Mouse (Mus musculus): ENCODE measurements around the gene Elovl2. TPM values are rescaled to one million over a fixed set of nuclear protein-coding genes. Genes with fewer than 3 reads are reported as not detected.
"Not testable (repeated sequence)": the region's sequence is repeated elsewhere in the genome, so short reads cannot be mapped to it uniquely, and the experiment has no call there.

Elovl2 gene
- total and polyA plus RNA-seq, 2 experiments from 2014 or later, result 31.5 to 34.1 TPM

DNA sequence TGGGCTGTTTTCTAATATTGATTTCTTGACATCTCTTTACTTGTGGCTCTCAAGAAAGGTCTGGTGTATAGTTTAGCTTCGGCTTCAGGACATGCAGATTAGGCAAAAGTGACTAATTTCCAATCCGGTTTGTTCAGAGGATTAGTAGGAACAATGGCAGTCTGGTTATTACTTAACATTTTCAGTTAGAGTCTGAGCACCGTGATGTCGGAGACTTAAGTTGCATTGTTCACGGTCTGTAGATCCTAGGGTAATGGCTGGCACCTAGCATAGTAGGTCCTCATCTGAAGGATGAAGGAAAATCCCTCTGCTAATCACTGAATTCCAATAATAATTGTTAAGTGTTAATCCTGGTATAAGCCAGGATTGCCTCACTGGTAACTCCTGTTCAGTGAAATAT, 35.9 kb upstream of the Elovl2 start:
- no peak for TF ChIP-seq CTCF (IDR thresholded peaks at IDR 0.05)
- DNase-seq (ENCODE audit: low spot score) (no peak), ATAC-seq (ENCODE audit: low FRiP score) (no peak)
- H3K9me3 ChIP-seq (ENCODE audit: low read length), result no peaks in the 10 kb centered on the region
- H3K36me3 ChIP-seq (ENCODE audit: insufficient read depth, low read length), result no peaks in the 10 kb centered on the region
- H3K27ac ChIP-seq (ENCODE audit: low read depth, low read length), result no peak overlapping the region
- H3K9ac ChIP-seq (replicated peaks; ENCODE audit: low read length, poor library complexity, severe bottlenecking), result no peak overlapping the region
- H3K4me1 ChIP-seq (ENCODE audit: insufficient read depth, low read length), result no peaks in the 10 kb centered on the region; the same call in 1 of the 2 replicates
- no peaks in the 10 kb centered on the region for H3K27me3 ChIP-seq (ENCODE audit: insufficient read depth, low read length)
- H3K4me2 ChIP-seq (ENCODE audit: low read depth, low read length, poor library complexity, severe bottlenecking), result no peak overlapping the region
- 51% methylated on average over 5 of the region's 5 CpGs for WGBS
- no peak overlapping the region for H3K4me3 ChIP-seq (ENCODE audit: low read depth, low read length)

DNA sequence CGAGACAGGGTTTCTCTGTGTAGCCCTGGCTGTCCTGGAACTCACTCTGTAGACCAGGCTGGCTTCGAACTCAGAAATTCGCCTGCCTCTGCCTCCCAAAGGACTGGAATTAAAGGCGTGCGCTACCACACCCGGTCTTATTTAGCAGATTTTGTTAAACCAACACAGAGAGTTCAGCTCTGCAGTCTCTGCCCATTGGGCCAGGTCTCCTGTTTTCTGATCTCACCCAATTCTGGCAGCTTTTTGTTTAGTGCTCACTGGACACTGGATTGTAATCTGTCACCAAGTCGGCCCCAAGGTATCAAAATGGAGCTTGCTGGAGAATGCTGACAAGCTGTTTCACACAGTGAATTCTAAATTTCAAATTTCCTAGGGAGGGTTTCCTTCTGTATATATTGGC, 32.5 kb upstream of the Elovl2 start:
- no peak overlapping the region for H3K4me2 ChIP-seq (ENCODE audit: low read depth, low read length, poor library complexity, severe bottlenecking)
- no peak for ATAC-seq (ENCODE audit: low FRiP score)
- no peak for TF ChIP-seq CTCF (IDR thresholded peaks at IDR 0.05)
- H3K27me3 ChIP-seq (ENCODE audit: insufficient read depth, low read length), result no peaks in the 10 kb centered on the region
- H3K4me1 ChIP-seq (ENCODE audit: insufficient read depth, low read length), result no peaks in the 10 kb centered on the region; the same call in 1 of the 2 replicates
- no peak overlapping the region for H3K4me3 ChIP-seq (ENCODE audit: low read depth, low read length)
- no peak overlapping the region for H3K27ac ChIP-seq (ENCODE audit: low read depth, low read length)
- no peaks in the 10 kb centered on the region for H3K9me3 ChIP-seq (ENCODE audit: low read length)
- H3K9ac ChIP-seq (replicated peaks; ENCODE audit: low read length, poor library complexity, severe bottlenecking), result no peak overlapping the region
- no peak for DNase-seq (ENCODE audit: low spot score)
- 94% methylated on average over 7 of the region's 7 CpGs for WGBS
- no peaks in the 10 kb centered on the region for H3K36me3 ChIP-seq (ENCODE audit: insufficient read depth, low read length)

- Histone ChIP-seq H3K9ac (replicated peaks; ENCODE audit: low read length, poor library complexity, severe bottlenecking) (no peak overlapping the region), H3K4me3 (ENCODE audit: low read depth, low read length) (no peak overlapping the region), H3K27ac (ENCODE audit: low read depth, low read length) (no peak overlapping the region), H3K27me3 (ENCODE audit: insufficient read depth, low read length) (no peaks in the 10 kb centered on the region), H3K4me2 (ENCODE audit: low read depth, low read length, poor library complexity, severe bottlenecking) (no peak overlapping the region), H3K36me3 (ENCODE audit: insufficient read depth, low read length) (no peaks in the 10 kb centered on the region), H3K9me3 (ENCODE audit: low read length) (no peaks in the 10 kb centered on the region), H3K4me1 (ENCODE audit: insufficient read depth, low read length) (no peaks in the 10 kb centered on the region; the same call in 1 of the 2 replicates)
- WGBS, result 86% methylated on average over 6 of the region's 6 CpGs
- ATAC-seq (ENCODE audit: low FRiP score) (no peak), DNase-seq (ENCODE audit: low spot score) (no peak)
- TF ChIP-seq CTCF (IDR thresholded peaks at IDR 0.05), result no peak
Measured at GRCm38 (mm10) chr13:41252141-41252540, 31.9 kb upstream of the Elovl2 start.

DNA sequence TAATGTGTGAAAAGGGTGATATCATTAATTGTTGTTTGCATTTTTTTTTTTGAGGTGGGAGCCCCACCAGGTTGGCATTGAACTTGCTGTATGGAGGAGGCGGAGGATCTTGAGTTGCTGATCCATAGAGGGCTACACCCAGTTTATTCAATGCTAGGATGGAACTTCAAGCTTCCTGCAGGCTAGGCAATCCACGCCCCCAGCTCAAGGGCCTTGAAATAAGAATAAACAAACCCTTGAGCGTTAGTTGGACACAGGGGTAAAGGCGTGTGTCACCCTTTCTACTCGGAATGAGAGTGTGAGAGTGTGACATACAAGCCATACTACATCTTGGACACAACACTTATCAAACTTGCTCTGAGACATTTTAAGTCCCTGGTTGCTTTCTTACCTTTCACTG, 31.5 kb upstream of the Elovl2 start:
- WGBS, result 83% methylated on average over 5 of the region's 5 CpGs
- DNase-seq (ENCODE audit: low spot score), result no peak
- Histone ChIP-seq H3K9me3 (ENCODE audit: low read length) (no peaks in the 10 kb centered on the region), H3K4me2 (ENCODE audit: low read depth, low read length, poor library complexity, severe bottlenecking) (no peak overlapping the region), H3K9ac (replicated peaks; ENCODE audit: low read length, poor library complexity, severe bottlenecking) (no peak overlapping the region), H3K27ac (ENCODE audit: low read depth, low read length) (no peak overlapping the region), H3K4me3 (ENCODE audit: low read depth, low read length) (no peak overlapping the region), H3K4me1 (ENCODE audit: insufficient read depth, low read length) (no peaks in the 10 kb centered on the region; the same call in 1 of the 2 replicates), H3K36me3 (ENCODE audit: insufficient read depth, low read length) (no peaks in the 10 kb centered on the region), H3K27me3 (ENCODE audit: insufficient read depth, low read length) (no peaks in the 10 kb centered on the region)
- TF ChIP-seq CTCF (IDR thresholded peaks at IDR 0.05), result no peak
- ATAC-seq (ENCODE audit: low FRiP score), result no peak

DNA sequence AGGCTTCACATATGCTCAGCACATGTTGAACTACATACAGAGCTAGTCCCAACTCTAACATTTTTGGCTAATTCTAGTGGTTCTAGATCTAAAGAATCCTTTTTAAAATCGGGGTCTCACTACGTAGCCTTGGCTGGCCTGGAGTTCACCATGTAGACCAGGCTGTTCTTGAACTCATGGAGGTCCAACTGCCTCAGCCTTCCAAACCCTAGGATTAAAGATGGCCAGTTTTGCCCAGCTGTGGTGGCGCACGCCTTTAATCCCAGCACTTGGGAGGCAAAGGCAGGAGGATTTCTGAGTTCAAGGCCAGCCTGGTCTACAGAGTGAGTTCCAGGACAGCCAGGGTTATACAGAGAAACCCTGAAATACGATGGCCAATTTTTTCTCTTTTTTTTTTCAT, 31.0 kb upstream of the Elovl2 start:
- DNase-seq (ENCODE audit: low spot score); H3K27ac ChIP-seq (ENCODE audit: low read depth, low read length); H3K4me1 ChIP-seq (ENCODE audit: insufficient read depth, low read length); H3K9ac ChIP-seq (replicated peaks; ENCODE audit: low read length, poor library complexity, severe bottlenecking); H3K9me3 ChIP-seq (ENCODE audit: low read length); ATAC-seq (ENCODE audit: low FRiP score); H3K36me3 ChIP-seq (ENCODE audit: insufficient read depth, low read length); H3K27me3 ChIP-seq (ENCODE audit: insufficient read depth, low read length): not testable (repeated sequence)
- 91% methylated on average over 5 of the region's 5 CpGs for WGBS
- H3K4me3 ChIP-seq (ENCODE audit: low read depth, low read length), result peak overlapping the region; percentile 55; the same call in 1 of the 2 replicates
- H3K4me2 ChIP-seq (ENCODE audit: low read depth, low read length, poor library complexity, severe bottlenecking), result peak overlapping the region; percentile 53

DNA sequence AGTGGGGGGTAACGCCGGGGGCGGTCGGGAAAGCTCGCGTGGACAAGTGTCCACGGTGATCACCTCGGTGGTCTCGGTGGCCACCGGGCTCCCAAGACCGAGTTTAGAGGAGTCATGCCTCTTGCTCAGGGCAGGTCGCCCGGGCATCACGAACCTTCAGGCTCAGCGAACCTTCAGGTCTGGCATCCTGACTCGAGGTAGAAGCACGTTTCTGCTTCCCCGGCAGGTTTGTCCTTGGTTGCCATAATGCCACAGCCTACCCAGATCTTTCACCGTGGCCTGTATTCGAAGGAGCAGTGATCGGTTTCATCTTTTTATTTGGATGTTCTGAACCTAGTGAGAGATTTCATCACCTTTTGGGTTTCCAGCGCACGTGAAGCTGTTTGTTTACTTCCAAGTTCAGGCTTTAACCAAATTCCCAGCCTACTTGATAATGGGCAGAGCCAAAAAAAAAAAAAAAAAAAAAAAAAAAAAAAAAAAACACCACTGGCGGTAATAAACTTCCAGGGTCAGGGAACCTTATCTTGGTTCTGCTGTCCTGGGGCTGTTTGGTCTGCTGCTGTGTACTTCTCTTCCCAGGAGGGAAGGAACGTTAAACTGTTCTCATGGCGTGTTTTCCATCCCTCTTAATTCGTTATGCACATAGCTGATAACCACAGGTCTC, 30.2 kb upstream of the Elovl2 start:
- whole genome bisulfite sequencing, result 1% methylated on average over 27 of the region's 27 CpGs
- peak; percentile 12 for DNase-seq (ENCODE audit: low spot score)
- no peak for TF ChIP-seq CTCF (IDR thresholded peaks at IDR 0.05)

More for the DNA sequence above, 30.2 kb upstream of the Elovl2 start:
- no peaks in the 10 kb centered on the region for H3K36me3 ChIP-seq (ENCODE audit: insufficient read depth, low read length)
- peak overlapping the region; percentile 75 for H3K27ac ChIP-seq (ENCODE audit: low read depth, low read length)
- H3K4me2 ChIP-seq (ENCODE audit: low read depth, low read length, poor library complexity, severe bottlenecking), result peak overlapping the region; percentile 53
- no peaks in the 10 kb centered on the region for H3K9me3 ChIP-seq (ENCODE audit: low read length)
- ATAC-seq (ENCODE audit: low FRiP score), result peak; percentile 3; the same call in 1 of the 2 replicates
- H3K4me3 ChIP-seq (ENCODE audit: low read depth, low read length), result peak overlapping the region; percentile 55
- H3K4me1 ChIP-seq (ENCODE audit: insufficient read depth, low read length), result no peaks in the 10 kb centered on the region; the same call in 1 of the 2 replicates
- no peaks in the 10 kb centered on the region for H3K27me3 ChIP-seq (ENCODE audit: insufficient read depth, low read length)
- H3K9ac ChIP-seq (replicated peaks; ENCODE audit: low read length, poor library complexity, severe bottlenecking), result peak overlapping the region; percentile 60
